Mouse (Mus musculus): ENCODE results near the gene Tmem218. TPM values are rescaled to one million over a fixed set of nuclear protein-coding genes. Genes with fewer than 3 reads are reported as not detected.

The Tmem218 gene
- 4.5 and 4.6 TPM in 2 replicates for polyA plus RNA-seq (2015; fragmentation: Nextera tagmentation; extraction: Ambion mirVana)

GRCm38 (mm10) chr9:37207929-37208411 lies at the start of gene Tmem218:
Tmem218 (plus strand) TSS chr9:37208223.

GRCm38 (mm10) chr9:37255149-37255888 lies 47.3 kb downstream of the Tmem218 start, which contains the start of gene Slc37a2:
Slc37a2 (minus strand) TSS chr9:37255738.

Other genes with a start within 250 kb of the Tmem218 start
- gene Pknox2, start 60.8 kb upstream of the Tmem218 start, polyA plus RNA-seq (2015; fragmentation: Nextera tagmentation; extraction: Ambion mirVana), result 1.8 and 2.3 TPM in 2 replicates
- 1.1 and 2.3 TPM in 2 replicates for gene Slc37a2, start 47.5 kb downstream of the Tmem218 start, polyA plus RNA-seq (2015; fragmentation: Nextera tagmentation; extraction: Ambion mirVana)
- gene Ccdc15, start 140.2 kb downstream of the Tmem218 start, polyA plus RNA-seq (2015; fragmentation: Nextera tagmentation; extraction: Ambion mirVana), result 6.2 and 7.6 TPM in 2 replicates
- gene Hepacam, start 159.1 kb downstream of the Tmem218 start, polyA plus RNA-seq (2015; fragmentation: Nextera tagmentation; extraction: Ambion mirVana), result not detected in 2 replicates
- gene Robo4, start 193.7 kb downstream of the Tmem218 start, polyA plus RNA-seq (2015; fragmentation: Nextera tagmentation; extraction: Ambion mirVana), result 3.2 and 5.7 TPM in 2 replicates
- 0.07 and 0.18 TPM in 2 replicates for gene Robo3, start 225.0 kb downstream of the Tmem218 start, polyA plus RNA-seq (2015; fragmentation: Nextera tagmentation; extraction: Ambion mirVana)

All from spleen, postnatal 0 days (tissue).